Mouse (Mus musculus) c-Kit-positive CD71-positive TER-119-negative erythroid progenitor cells, embryonic 14.5 days (primary cell): Measurements from ENCODE around the gene Tmed9.

Source experiments
- DNase-seq: peaks from one replicate; pipeline ENCODE4 v3.0.0-alpha.2; 2013; ENCODE audit warnings: low read depth

The Tmed9 gene

DNA sequence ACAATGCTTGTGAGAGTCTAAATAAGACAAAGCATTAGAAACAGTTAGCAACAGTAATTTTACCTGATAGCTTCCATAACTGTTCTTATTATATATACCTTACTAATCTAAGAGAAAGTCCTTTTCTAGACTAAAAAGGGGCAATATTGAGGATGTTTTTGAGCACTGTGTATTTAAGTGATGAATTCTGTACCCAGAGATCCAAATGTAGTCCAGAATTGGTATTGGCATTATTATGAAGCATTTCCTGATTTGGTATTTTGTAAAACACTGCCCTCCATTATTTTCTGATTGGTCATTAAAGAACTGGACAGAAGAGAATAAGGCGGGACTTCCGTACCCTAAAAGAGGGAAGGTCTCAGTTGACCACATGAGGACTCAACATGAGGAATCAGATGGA lies at the start of gene Tmed9:
Gene Tmed9, plus strand, starts transcription at position 301 of the 400 bp plus-strand sequence.
- DNase-seq = no peak

DNA sequence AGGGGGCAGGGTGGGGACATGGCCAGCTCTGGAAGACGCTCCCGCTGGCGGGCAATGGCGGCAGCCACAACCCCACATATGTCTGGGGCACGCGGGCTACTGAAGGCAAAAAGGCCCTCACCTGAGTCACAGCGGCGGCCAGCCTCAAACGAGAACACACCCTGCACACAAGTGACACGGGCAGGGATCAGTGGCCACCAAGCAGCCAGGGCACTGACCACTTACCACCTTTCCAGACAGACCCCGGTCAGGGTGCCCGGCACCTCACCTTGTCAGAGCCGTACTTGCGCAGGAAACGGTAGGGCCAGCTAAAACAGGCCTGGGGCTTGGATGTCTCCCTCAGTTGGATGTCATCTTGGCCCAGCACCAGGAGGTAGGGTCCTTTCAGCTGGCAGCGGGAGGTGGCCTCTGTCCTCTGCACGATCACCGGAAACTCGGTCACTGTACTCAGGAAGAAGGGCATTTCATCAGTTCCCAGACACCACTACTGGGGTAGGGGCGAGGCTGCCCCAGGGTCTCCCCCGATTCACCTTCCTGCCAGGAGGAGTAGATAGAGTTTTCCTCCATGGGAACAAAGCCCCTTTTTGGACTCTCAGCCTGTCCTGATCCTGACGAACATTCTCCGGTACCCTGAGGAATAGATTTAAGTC lies 49.5 kb upstream of the Tmed9 start:
- DNase-seq = no peak

DNA sequence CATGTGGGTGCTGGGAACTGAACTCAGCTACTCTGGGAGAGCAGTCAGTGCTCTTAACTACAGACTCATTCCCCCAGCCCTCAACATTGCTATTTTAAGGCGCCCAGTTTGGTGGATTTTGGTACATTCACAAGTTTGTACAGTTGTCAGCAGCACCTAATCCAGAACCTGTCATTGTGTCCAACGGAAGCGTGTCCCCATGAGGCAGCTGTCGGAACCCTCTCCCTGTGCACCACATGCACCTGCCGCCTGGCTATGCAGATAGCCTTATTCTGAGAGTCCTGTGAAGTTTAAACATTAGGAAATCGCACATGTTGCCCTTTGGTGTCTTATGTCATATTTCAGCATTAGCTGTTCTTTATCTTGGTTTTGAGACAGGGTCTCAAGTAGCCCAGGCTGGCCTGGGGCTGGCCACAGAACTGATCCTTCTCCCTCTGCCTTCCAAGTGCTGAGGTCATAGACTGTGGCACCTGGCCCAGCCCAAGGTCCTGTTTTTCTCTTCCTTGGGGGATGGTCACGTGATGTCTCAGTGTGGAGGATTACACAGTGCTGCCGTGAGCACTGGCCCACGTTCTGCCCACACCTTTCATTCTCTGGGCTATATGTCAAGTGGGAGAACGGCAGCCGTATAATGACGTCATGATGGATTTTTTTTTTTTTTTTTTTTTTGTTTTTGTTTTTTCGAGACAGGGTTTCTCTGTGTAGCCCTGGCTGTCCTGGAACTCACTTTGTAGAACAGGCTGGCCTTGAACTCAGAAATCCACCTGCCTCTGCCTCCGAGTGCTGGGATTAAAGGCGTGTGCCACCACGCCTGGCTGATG lies 47.6 kb upstream of the Tmed9 start:
- DNase-seq = no peak

DNA sequence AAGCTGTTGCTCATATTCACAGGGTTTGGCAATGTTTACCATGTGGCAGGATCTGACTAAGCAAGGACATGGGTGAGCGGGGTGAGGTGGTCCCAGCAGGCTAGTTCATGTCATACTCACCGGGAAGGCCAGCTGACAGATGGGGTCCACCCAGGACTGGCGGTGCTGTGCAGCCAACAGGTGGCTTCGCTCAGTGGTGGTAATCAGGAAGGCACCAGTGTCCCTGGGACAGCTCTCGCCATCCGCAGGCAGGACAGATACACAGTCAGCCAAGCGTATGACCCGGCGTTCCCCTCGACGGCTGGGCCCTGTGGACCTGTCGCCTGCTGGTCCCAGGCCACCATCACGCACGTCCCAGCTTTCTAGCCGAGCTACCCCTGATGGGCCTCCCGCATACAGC lies 46.3 kb upstream of the Tmed9 start:
- no peak for DNase-seq

DNA sequence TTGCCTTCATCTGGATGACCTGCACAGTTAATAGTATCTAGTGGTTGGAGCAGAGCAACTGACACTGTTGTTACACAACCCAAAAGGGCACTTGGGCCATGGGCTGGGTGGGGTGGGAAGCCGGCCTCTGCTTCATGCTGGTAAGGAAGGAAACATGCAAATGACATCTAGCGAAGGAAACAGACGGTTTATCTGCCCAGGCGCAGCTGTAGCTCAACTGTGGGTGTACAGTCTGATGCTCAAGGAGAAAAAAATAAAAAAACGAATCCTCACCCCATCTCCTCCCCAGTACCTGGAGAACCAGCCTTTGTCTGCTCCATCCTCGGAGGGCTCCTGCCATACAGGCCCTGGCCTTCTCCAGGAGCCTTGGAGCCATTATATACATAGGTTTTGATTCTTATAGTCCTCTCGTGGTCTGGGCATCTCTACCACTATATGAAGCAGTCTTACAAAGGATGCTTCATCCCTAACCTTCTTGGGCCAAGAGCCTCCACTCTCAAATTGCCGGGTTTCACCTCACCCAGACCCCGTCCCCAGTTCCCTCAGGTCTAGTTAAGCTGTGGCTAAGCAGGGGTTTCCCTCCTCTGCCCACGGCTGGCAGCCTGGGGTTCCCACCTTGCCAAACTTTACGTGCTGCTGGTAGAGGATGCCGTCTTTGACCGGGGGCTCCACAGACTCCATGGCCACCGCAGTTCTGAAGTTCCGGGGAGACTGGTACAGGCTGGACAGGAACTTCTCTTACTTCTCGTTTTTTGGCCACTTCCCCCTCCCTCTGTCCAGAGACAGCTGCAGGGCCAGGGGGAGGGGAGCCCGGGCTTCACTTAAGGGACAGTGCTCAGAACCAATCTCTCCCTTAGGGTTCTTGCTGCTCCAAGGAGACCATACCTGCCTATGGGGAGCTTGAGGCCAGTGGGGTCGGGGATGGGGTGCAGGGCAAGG lies 45.4 kb upstream of the Tmed9 start:
- peak; percentile 41 for DNase-seq

DNA sequence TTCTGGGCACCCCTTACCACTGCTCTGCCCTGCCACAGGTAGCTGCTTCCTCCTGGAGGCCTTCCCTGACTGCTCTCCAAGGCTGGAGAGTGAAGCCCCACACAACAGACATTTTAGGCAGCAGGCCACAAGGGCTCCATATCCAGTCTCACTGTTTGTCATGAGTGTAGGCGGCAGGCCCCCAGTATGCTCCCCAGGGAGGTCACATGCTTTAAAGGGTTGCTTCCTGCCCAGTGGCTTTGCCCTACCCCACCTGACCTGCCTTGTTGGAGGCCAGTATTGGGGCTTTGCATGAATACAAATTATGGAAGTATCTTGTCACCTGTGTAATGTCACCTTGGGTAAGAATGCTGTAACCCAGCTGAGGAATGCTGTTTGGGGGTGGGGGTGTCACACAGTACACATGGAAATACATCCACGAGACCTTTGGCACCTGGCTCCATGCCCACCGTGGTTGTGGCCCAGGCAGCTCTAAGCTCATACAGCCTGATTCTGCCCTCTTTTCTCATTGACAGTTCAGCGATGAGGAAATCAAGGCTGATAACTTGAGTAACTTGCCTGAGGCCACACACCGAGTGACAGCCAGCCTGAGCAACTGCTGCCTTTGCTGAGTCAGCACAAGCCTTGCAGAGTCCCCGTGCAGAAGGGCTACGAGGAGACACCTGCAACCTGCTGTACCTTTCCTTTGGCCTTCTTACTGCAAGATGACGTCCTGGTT lies 44.2 kb upstream of the Tmed9 start, which contains the start of gene Dok3:
Gene Dok3, minus strand, starts transcription at position 99 of the 718 bp plus-strand sequence.
- DNase-seq = no peak

DNA sequence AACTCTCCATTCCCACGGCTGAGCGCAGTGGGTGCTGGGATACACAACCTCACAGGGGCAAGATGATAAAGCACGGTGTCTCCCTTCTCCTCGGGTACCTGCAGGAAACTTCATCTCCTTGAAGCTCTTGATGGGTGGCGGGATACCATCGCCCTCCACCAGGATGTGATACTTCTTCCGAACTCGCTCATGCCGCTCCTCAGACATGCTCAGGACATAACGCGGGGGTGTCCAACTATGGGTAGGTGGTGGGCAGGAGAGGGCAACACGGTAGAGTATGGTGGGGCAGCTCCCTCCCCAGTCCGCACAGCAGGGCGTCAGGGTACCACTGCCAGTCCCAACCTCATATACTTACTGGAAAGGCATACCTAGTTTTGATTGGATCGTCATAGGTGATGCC lies 38.3 kb upstream of the Tmed9 start:
- no peak for DNase-seq

DNA sequence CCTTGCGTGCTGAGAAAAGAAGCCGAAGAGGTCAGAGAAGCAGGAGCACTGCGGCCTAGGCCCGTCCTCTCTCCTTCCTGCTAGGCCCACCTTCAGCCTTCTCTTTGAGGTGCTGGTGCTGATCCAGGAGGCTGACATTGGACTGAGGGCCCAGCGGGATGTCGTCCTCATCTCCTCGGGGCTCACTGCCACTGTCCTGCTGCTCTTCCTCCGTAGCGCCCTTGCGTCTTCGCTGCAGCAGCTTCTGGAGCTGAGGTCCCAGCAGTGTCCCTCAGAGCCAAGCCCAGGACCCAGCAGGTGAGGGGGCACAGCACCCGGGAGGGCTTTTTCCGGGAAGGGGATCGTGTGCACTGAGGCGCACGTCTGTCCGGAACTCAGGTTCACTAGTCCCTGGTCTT lies 37.7 kb upstream of the Tmed9 start:
- DNase-seq = no peak

DNA sequence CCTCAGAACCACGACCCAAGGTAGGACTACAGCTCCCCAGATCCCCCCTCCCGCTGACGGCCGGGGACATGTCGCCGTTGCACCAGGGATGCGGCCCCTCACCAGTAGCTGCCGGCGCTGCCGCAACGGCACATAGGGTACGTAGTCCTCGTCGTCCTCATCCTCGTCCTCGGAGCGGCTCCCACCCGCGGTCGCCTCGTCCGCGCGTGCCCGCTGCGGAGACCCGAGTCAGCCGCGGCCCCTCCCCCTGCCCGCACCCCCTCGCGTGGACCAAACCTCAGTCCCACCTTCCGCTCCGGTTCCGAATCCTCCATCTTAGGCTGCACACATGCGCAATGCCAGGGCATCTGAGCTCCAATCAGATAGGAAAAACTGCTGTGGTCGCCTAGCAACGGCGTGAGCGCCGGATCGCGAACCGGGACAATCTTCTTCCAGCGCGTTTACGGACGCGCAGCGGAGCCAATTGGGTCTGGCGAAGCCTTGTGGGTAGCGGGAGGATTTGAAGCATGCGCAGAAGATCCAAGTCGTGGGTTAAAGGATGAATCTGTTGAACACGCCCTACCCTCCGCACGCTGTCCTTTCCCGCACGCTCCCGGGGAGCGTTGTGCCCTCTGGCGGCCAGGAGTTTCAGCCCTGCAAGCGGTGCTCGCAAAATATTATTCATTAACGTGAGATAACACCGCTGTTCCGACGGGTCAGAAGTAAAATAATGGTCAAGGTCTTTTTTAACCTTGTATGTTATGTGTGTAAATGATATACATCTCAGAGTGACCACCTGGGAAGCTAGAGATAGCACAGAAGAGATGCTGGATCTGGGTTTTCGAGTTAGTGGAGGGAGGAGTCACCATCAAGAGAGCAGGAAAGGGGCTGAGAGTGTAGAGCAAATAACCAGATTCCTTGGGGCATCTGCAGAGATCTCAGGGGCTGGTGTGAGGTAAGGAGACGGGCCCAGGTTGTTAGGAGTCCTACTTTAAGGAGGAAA lies 37.0 kb upstream of the Tmed9 start, which contains the start of gene Ddx41:
Gene Ddx41, minus strand, starts transcription at position 465 of the 982 bp plus-strand sequence.
- DNase-seq = peak; percentile 99

DNA sequence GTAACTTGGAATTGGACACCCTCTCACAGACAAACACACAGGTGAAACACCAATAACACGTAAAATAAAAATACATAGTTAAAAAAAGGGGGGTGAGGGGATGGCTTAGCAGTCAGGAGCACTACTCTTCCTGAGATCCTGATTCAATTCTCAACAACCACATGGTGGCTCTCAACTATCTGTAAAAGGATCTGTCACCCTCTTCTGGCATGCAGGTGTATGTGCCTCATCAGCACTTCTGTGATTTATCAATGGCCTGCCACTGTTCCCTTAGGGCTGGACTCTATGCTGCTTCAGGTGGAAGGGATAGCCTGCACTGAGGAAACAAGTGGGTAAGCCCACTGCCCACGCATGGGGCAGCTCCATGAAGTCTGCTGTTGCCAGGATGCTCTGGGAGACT lies 32.6 kb upstream of the Tmed9 start:
- DNase-seq = no peak

DNA sequence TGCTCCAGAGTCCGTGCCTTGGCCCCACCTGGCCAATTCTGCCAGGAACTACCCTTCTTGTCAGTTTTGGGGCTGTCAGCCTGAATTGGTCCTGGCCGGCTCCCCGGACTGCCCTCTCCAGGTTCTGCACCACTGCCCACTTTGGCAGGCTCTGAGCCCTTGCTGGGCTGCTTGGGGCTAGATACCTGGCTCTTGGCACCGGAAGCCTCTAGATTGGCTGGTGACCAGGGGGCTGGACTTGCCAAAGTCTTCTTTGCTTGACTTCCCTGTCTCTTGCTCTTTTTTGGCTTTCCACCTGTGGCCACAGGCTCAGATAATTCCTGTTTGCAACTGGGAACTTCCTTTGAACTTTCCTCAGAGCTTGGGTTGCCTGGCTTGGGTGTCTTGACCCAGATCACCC lies 30.6 kb upstream of the Tmed9 start:
- DNase-seq = no peak

DNA sequence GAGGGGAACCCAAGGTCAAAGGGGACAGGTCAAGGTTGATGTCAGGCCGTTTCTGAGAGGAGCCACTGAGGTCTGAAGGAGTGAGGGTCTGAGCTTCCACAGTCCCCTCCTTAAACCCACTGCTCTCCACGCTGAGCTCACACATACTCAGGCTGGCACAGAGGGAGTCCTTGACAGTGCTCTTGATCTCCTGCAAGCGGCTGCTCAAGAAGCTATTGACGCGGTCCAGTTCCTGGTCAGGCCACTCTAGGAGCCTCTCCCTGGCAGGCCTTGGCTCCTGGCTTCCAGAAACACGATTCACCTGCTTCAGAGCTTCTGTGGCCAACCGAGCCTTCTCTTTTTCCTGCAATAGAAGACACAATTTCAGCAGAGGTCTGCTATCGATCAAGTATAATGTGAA lies 30.1 kb upstream of the Tmed9 start:
- DNase-seq = no peak

DNA sequence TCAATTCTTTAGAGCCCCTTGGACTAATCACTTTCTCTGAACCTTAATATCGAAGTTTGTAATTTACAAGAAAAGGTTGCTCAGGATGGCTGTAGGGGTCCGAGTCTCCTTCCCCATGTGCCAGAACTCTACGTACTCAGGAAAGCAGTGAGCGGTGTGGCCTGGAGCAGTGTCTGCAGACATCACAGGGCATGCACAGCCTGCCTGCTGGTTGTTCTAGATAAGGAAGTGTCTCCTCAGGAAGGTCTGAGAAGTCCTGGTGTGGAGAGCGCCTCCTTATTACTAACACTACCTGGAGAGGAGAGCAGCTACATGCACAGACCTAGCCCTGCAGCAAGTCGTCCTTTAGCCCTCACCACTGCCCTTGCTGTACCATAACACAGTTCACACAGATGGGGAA lies 28.7 kb upstream of the Tmed9 start:
- DNase-seq = peak; percentile 51

DNA sequence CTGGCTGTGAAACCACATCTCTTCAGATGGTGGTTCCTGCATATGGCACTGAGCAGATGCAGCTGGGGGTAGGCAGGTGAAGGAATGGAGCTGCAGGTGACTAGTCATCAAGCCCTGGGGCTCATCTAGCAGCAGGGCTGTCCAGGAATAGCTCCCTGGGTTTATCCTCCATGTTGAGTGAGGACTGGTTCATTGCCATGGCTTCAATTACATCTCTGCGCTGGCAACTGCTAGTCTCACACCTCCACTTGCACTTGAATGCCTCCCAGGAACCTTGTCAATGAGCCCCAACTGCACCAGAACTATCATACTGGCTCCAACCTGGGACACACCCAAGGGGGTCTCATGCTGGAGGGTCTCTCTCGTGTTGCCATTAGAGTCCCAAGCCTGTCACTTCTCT lies 25.6 kb upstream of the Tmed9 start:
- no peak for DNase-seq

DNA sequence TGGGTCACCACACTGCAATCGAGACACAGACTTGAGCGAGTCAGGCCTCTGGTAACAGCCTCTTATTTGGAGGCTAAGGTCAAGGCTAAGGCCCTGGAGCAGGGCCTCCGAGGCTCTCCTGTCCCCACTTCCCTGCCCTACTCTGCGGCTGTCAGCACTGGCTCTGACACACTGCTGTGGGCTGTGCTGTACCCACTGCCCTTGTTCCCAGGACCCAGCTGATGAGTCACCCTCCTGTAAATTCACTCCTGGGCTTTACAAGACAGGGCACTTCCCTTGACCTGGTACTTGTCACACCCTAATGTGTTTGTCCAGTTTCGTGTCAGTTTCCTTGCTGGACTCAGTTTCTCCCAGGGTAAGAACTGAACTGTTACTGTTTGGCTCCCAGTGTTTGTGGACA lies 25.1 kb upstream of the Tmed9 start:
- no peak for DNase-seq

DNA sequence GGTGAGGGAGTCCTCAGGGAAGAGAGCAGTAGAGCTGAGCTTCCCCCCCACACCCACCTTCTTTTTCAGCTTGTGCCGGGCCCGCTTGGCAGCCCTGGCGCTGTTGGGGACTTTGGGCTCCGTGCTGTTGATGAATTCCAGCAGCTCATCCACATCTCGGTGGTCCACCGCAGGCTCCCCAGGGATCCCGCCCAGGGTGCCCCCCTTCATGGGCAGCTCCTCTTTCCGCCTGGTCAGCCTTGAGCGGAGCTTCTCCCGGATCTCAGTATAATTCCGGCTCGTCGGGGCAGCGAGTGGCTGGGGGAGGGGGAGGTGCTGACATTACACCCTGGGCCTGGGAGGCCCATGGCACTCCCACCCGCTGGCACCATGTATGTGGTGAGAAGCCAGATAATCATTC lies 24.5 kb upstream of the Tmed9 start:
- no peak for DNase-seq

DNA sequence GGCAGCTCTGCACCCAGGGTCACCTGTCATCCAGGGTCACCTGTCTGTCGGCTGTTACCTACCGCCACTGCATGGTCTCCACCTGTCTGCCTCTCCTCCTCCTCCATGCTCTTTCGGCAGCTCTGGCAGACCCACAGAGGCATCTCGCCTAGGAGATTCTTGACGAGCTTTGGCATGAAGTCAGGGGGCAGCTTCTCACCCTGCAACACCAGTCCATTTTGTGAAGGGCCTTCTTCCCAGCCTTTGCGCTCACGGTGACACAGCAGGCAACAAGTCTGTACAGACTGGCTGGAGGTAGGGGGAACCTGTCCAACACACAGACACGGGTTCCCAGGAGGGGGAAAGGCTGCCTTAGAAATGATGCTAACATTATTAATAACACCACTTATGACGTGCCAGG lies 17.6 kb upstream of the Tmed9 start:
- DNase-seq = no peak

DNA sequence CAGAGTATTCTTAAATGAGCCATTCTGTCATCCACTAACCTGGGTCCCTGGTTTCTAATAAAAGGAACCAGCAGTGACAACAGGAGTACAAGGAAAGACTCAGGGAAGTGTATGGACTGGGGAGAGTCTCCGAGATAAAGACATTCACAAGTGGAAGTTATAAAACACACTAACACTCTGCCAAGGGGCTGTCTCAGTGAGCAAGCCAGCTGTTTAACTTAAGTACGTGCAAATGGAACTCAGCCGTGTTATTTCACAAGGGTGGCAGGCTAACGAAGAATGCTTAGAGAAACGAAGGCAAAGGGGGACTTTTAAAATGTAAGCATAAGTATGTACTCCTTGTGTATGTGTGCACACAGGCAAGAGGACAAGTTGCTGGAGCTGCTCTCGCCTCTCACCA lies 16.0 kb upstream of the Tmed9 start:
- DNase-seq = no peak

DNA sequence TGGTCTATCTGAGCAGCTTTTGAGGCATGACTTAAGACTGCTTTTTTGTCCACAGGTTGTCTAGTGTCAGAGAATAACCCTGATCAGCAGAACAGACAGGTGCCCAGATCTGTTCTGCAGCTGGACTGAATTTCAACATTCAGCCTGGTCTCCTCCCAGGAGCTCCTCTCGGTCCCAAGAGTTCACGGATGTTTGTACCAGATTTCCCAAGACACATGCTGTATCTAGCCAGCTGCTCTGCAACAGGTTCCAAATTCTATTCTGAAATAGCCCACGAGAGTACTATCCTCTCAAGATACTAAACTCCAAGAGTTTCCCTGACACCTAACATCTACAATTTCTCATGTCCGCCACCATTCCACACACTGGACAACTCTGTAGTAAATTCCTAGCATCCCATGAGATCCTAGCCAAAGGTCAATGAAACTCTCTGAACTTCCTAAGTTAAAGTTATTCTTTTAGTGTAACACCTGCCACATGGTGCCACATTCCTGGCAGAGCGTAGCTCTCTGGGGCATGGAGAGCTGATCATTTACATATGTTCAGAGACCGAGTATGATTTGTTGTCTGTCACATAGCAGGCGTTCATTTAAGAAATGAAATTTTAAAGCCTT lies 10.2 kb upstream of the Tmed9 start:
- DNase-seq = no peak

DNA sequence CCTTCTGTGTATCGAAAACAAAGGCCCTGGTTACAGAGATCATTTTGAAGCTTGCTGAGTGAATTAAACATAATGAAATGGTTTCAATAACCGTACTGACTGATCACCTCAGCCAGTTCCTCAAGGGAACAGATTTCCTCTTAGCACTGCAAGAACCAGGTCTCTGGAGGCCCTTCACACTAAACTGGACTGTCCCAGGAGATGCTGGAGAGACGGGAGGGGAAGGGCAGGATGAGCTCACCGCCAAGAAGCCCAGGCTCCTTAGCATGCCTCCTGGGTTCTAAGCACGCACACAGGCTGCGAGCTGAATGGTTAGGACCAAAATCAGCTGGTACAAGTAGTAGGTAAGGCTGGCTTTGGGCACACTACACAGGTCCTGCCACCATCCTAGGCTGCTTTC lies 6.5 kb upstream of the Tmed9 start:
- DNase-seq = no peak
